Mouse (Mus musculus) hindbrain, embryonic 13.5 days (tissue): ENCODE data around the gene Mnt. TPM values are rescaled to one million over a fixed set of nuclear protein-coding genes. Genes with fewer than 3 reads are reported as not detected.

Experiments used
- ATAC-seq: fragments of 200-750 bp; cut with Nextera tagmentation; 2 replicates; pipeline ENCODE4 v1.8.0; 2017; ENCODE audit warnings: moderate TSS enrichment; ENCODE audit not compliant: low FRiP score
- H3K27ac ChIP-seq: fragments of 300-500 bp; sonication (generic); 2 replicates; pipeline ENCODE4 v1.5.1; 2015; ENCODE audit warnings: inconsistent platforms, mild to moderate bottlenecking, moderate library complexity
- H3K27me3 ChIP-seq: fragments of 300-500 bp; sonication (generic); 2 replicates; pipeline ENCODE4 v1.6.1; 2015; ENCODE audit warnings: mild to moderate bottlenecking, inconsistent platforms
- H3K36me3 ChIP-seq: fragments of 300-500 bp; sonication (generic); 2 replicates; pipeline ENCODE4 v1.6.1; 2015; ENCODE audit warnings: mild to moderate bottlenecking, inconsistent platforms
- H3K4me1 ChIP-seq: fragments of 300-500 bp; sonication (generic); replicated peaks from 2 replicates; pipeline ENCODE4 v1.6.1; 2015; ENCODE audit warnings: inconsistent platforms
- H3K4me2 ChIP-seq: fragments of 300-500 bp; sonication (generic); 2 replicates; pipeline ENCODE4 v1.6.1; 2015; ENCODE audit warnings: inconsistent platforms, mild to moderate bottlenecking, moderate library complexity
- H3K4me3 ChIP-seq: fragments of 300-500 bp; sonication (generic); 2 replicates; pipeline ENCODE4 v1.5.1; 2015; ENCODE audit warnings: mild to moderate bottlenecking, inconsistent platforms
- H3K9ac ChIP-seq: fragments of 300-500 bp; sonication (generic); 2 replicates; pipeline ENCODE4 v1.6.1; 2015; ENCODE audit warnings: mild to moderate bottlenecking, inconsistent platforms
- H3K9me3 ChIP-seq: fragments of 300-500 bp; sonication (generic); 2 replicates; pipeline ENCODE4 v1.6.1; 2016; ENCODE audit warnings: inconsistent platforms
- whole genome bisulfite sequencing: fragments of 180-500 bp; shearing (Covaris S2); methylation state at CpG from one replicate; pipeline ENCODE4 v1.1.7; 2015; 5-methylcytosine and 5-hydroxymethylcytosine counted together
- polyA plus RNA-seq: library from polyadenylated mRNA; unstranded; fragments of >200 nt; fragmentation: Nextera tagmentation; extraction: Ambion mirVana; gene quantifications from 2 replicates; pipeline ENCODE4 v1.2.1, GENCODE M21; 2015

The Mnt gene
- polyA plus RNA-seq, 1 experiment from 2014 or later: 9.0 TPM

GRCm38 (mm10) chr11:74866640-74867039, 35.9 kb downstream of the Mnt start:
- no peak for ATAC-seq
- WGBS: 91% methylated on average over 4 of the region's 4 CpGs
- Histone ChIP-seq H3K27ac (no peak overlapping the region), H3K27me3 (no peaks in the 10 kb centered on the region), H3K4me2 (no peak overlapping the region), H3K4me1 (peaks cover 32% of the 10 kb centered on the region), H3K4me3 (no peak overlapping the region), H3K9me3 (no peaks in the 10 kb centered on the region), H3K9ac (no peak overlapping the region), H3K36me3 (peaks cover 61% of the 10 kb centered on the region)

GRCm38 (mm10) chr11:74867181-74867580, 36.5 kb downstream of the Mnt start:
- peaks cover 58% of the 10 kb centered on the region for H3K36me3 ChIP-seq
- 97% methylated on average over 2 of the region's 2 CpGs for WGBS
- no peak for ATAC-seq

GRCm38 (mm10) chr11:74868046-74868760, 37.5 kb downstream of the Mnt start:
- H3K27ac ChIP-seq: 0 out of 2 replicates have a peak overlapping the region, but pooled peaks have one; percentile 12
- H3K9ac ChIP-seq: no peak overlapping the region
- no peak overlapping the region for H3K4me2 ChIP-seq
- no peaks in the 10 kb centered on the region for H3K9me3 ChIP-seq
- WGBS: 96% methylated on average over 13 of the region's 13 CpGs
- peaks cover 50% of the 10 kb centered on the region for H3K36me3 ChIP-seq
- peaks cover 39% of the 10 kb centered on the region for H3K4me1 ChIP-seq
- ATAC-seq: no peak
- no peak overlapping the region for H3K4me3 ChIP-seq
- no peaks in the 10 kb centered on the region for H3K27me3 ChIP-seq

More at GRCm38 (mm10) chr11:74867181-74867580, 36.5 kb downstream of the Mnt start:
- no peak overlapping the region for H3K9ac ChIP-seq
- no peak overlapping the region for H3K27ac ChIP-seq
- H3K9me3 ChIP-seq: no peaks in the 10 kb centered on the region
- peaks cover 38% of the 10 kb centered on the region for H3K4me1 ChIP-seq
- no peaks in the 10 kb centered on the region for H3K27me3 ChIP-seq
- H3K4me2 ChIP-seq: no peak overlapping the region
- no peak overlapping the region for H3K4me3 ChIP-seq

GRCm38 (mm10) chr11:74869603-74870002, 38.9 kb downstream of the Mnt start:
- H3K27ac ChIP-seq: peak overlapping the region; percentile 81
- peak; percentile 66; the same call in 1 of the 2 replicates for ATAC-seq
- peak overlapping the region; percentile 43; the same call in 1 of the 2 replicates for H3K9ac ChIP-seq
- H3K36me3 ChIP-seq: peaks cover 39% of the 10 kb centered on the region
- 56% methylated on average over 6 of the region's 6 CpGs for WGBS
- H3K4me1 ChIP-seq: peaks cover 41% of the 10 kb centered on the region
- no peaks in the 10 kb centered on the region for H3K27me3 ChIP-seq
- H3K4me3 ChIP-seq: no peak overlapping the region
- 0 out of 2 replicates have a peak overlapping the region, but pooled peaks have one; percentile 3 for H3K4me2 ChIP-seq
- no peaks in the 10 kb centered on the region for H3K9me3 ChIP-seq

GRCm38 (mm10) chr11:74870544-74870943, 39.8 kb downstream of the Mnt start:
- Histone ChIP-seq H3K4me1 (peaks cover 48% of the 10 kb centered on the region), H3K9me3 (no peaks in the 10 kb centered on the region), H3K36me3 (peaks cover 29% of the 10 kb centered on the region), H3K4me2 (0 out of 2 replicates have a peak overlapping the region, but pooled peaks have one; percentile 6), H3K4me3 (no peak overlapping the region), H3K27ac (peak overlapping the region; percentile 81), H3K9ac (no peak overlapping the region), H3K27me3 (no peaks in the 10 kb centered on the region)
- ATAC-seq: no peak
- WGBS: 82% methylated on average over 4 of the region's 4 CpGs

GRCm38 (mm10) chr11:74870991-74871622, 40.4 kb downstream of the Mnt start:
- Histone ChIP-seq H3K4me2 (peak overlapping the region; percentile 31; the same call in 1 of the 2 replicates), H3K27ac (peak overlapping the region; percentile 81), H3K27me3 (no peaks in the 10 kb centered on the region), H3K9me3 (no peaks in the 10 kb centered on the region), H3K36me3 (peaks cover 28% of the 10 kb centered on the region), H3K4me1 (peaks cover 52% of the 10 kb centered on the region), H3K4me3 (no peak overlapping the region), H3K9ac (peak overlapping the region; percentile 59; the same call in 1 of the 2 replicates)
- ATAC-seq: no peak
- 19% methylated on average over 12 of the region's 12 CpGs for WGBS

- no peak overlapping the region for H3K27ac ChIP-seq
- no peaks in the 10 kb centered on the region for H3K36me3 ChIP-seq
- H3K4me3 ChIP-seq: no peak overlapping the region
- H3K4me1 ChIP-seq: peaks cover 53% of the 10 kb centered on the region
- H3K9me3 ChIP-seq: no peaks in the 10 kb centered on the region
- H3K4me2 ChIP-seq: no peak overlapping the region
- no peak overlapping the region for H3K9ac ChIP-seq
- no peak for ATAC-seq
- 65% methylated on average over 3 of the region's 3 CpGs for WGBS
- H3K27me3 ChIP-seq: no peaks in the 10 kb centered on the region
These were observed 43.9 kb downstream of the Mnt start for GRCm38 (mm10) chr11:74874630-74875029.

GRCm38 (mm10) chr11:74876801-74877200, 46.1 kb downstream of the Mnt start:
- Histone ChIP-seq H3K4me3 (peak overlapping the region; percentile 16; the same call in 1 of the 2 replicates), H3K9ac (no peak overlapping the region), H3K27me3 (no peaks in the 10 kb centered on the region), H3K9me3 (no peaks in the 10 kb centered on the region), H3K4me2 (peak overlapping the region; percentile 45), H3K27ac (peak overlapping the region; percentile 84), H3K4me1 (peaks cover 40% of the 10 kb centered on the region), H3K36me3 (no peaks in the 10 kb centered on the region)
- WGBS: 1% methylated on average over 9 of the region's 9 CpGs
- ATAC-seq: peak; percentile 93

GRCm38 (mm10) chr11:74880999-74881398, 50.3 kb downstream of the Mnt start:
- Histone ChIP-seq H3K27ac (no peak overlapping the region), H3K4me1 (peaks cover 28% of the 10 kb centered on the region), H3K4me2 (no peak overlapping the region), H3K9me3 (no peaks in the 10 kb centered on the region), H3K27me3 (no peaks in the 10 kb centered on the region), H3K9ac (no peak overlapping the region), H3K4me3 (no peak overlapping the region), H3K36me3 (peaks cover 11% of the 10 kb centered on the region)
- 87% methylated on average over 9 of the region's 9 CpGs for WGBS
- no peak for ATAC-seq

- Histone ChIP-seq H3K27me3 (no peaks in the 10 kb centered on the region), H3K27ac (peak overlapping the region; percentile 53), H3K4me3 (no peak overlapping the region), H3K9me3 (no peaks in the 10 kb centered on the region), H3K9ac (no peak overlapping the region), H3K4me2 (no peak overlapping the region), H3K4me1 (peaks cover 18% of the 10 kb centered on the region), H3K36me3 (peaks cover 11% of the 10 kb centered on the region)
- WGBS: 67% methylated on average over 14 of the region's 14 CpGs
- no peak for ATAC-seq
These were observed 51.3 kb downstream of the Mnt start for GRCm38 (mm10) chr11:74881979-74882378.

GRCm38 (mm10) chr11:74883098-74883497, 52.4 kb downstream of the Mnt start:
- ATAC-seq: no peak
- H3K4me2 ChIP-seq: no peak overlapping the region
- H3K9ac ChIP-seq: no peak overlapping the region
- WGBS: 88% methylated on average over 10 of the region's 10 CpGs
- H3K27me3 ChIP-seq: no peaks in the 10 kb centered on the region
- H3K36me3 ChIP-seq: peaks cover 11% of the 10 kb centered on the region
- no peak overlapping the region for H3K27ac ChIP-seq
- no peaks in the 10 kb centered on the region for H3K9me3 ChIP-seq
- H3K4me3 ChIP-seq: no peak overlapping the region
- peaks cover 14% of the 10 kb centered on the region for H3K4me1 ChIP-seq

- peaks cover 3% of the 10 kb centered on the region; the same call in 1 of the 2 replicates for H3K36me3 ChIP-seq
- no peak overlapping the region for H3K27ac ChIP-seq
- H3K4me2 ChIP-seq: no peak overlapping the region
- no peaks in the 10 kb centered on the region for H3K27me3 ChIP-seq
- H3K4me3 ChIP-seq: no peak overlapping the region
- no peak for ATAC-seq
- H3K4me1 ChIP-seq: peaks cover 30% of the 10 kb centered on the region
- no peaks in the 10 kb centered on the region for H3K9me3 ChIP-seq
- WGBS: 84% methylated on average over 4 of the region's 4 CpGs
- H3K9ac ChIP-seq: 0 out of 2 replicates have a peak overlapping the region, but pooled peaks have one; percentile 26
These were observed 63.9 kb downstream of the Mnt start for GRCm38 (mm10) chr11:74894619-74895018.
